Mouse (Mus musculus) left cerebral cortex, adult 18-20 months (tissue): ENCODE data around the gene Sectm1b. TPM values are rescaled to one million over a fixed set of nuclear protein-coding genes. Genes with fewer than 3 reads are reported as not detected.
"Not testable (repeated sequence)": the region's sequence is repeated elsewhere in the genome, so short reads cannot be mapped to it uniquely, and the experiment has no call there.

ENCODE experiments used
- DNase-seq, 2 experiments: peaks; one replicate each; pipeline ENCODE4 v3.0.0; 2021 to 2022; ENCODE audit warnings: low spot score in 2 of 2, mixed read lengths in 1 of 2
- total RNA-seq, 2 experiments: library from RNA; stranded (reverse); gene quantifications; 2 replicates each; pipeline ENCODE4 v1.2.3; 2021

The Sectm1b gene
- total RNA-seq, 2 experiments from 2014 or later, result not detected

GRCm38 (mm10) chr11:121075655-121076054 lies 12.3 kb upstream of the Sectm1b start:
- no peak for DNase-seq

- not testable (repeated sequence) for DNase-seq
Observed at GRCm38 (mm10) chr11:121069662-121070061, 6.3 kb upstream of the Sectm1b start.

GRCm38 (mm10) chr11:121067895-121068294 lies 4.5 kb upstream of the Sectm1b start:
- no peak for DNase-seq

GRCm38 (mm10) chr11:121064197-121064596 lies 828 bp upstream of the Sectm1b start:
- no peak for DNase-seq

- no peak for DNase-seq
Observed at GRCm38 (mm10) chr11:121061615-121062014, 1.8 kb downstream of the Sectm1b start.

- DNase-seq, result not testable (repeated sequence)
Observed at GRCm38 (mm10) chr11:121060401-121061067, 2.8 kb downstream of the Sectm1b start.

- DNase-seq, result no peak
Observed at GRCm38 (mm10) chr11:121059471-121059870, 3.9 kb downstream of the Sectm1b start.

GRCm38 (mm10) chr11:121058956-121059355 lies 4.4 kb downstream of the Sectm1b start:
- no peak for DNase-seq

- DNase-seq, result no peak
Observed at GRCm38 (mm10) chr11:121058122-121058521, 5.2 kb downstream of the Sectm1b start.

- no peak for DNase-seq
Observed at GRCm38 (mm10) chr11:121056536-121057236, 6.7 kb downstream of the Sectm1b start.

GRCm38 (mm10) chr11:121053536-121053935 lies 9.8 kb downstream of the Sectm1b start:
- DNase-seq, result peak; percentile 77 to 79

- DNase-seq, result no peak
Observed at GRCm38 (mm10) chr11:121052387-121052786, 11.0 kb downstream of the Sectm1b start.

- DNase-seq, result no peak
Observed at GRCm38 (mm10) chr11:121051793-121052192, 11.6 kb downstream of the Sectm1b start.

- no peak for DNase-seq
Observed at GRCm38 (mm10) chr11:121049840-121050239, 13.5 kb downstream of the Sectm1b start.

- DNase-seq, result peak in 1 of 2 experiments; percentile 42
Observed at GRCm38 (mm10) chr11:121047826-121048399, 15.5 kb downstream of the Sectm1b start.

GRCm38 (mm10) chr11:121045286-121045685 lies 18.1 kb downstream of the Sectm1b start:
- DNase-seq, result no peak

GRCm38 (mm10) chr11:121043025-121043424 lies 20.3 kb downstream of the Sectm1b start:
- not testable (repeated sequence) for DNase-seq

- no peak for DNase-seq
Observed at GRCm38 (mm10) chr11:121042480-121042879, 20.9 kb downstream of the Sectm1b start.

- no peak for DNase-seq
Observed at GRCm38 (mm10) chr11:121041636-121042035, 21.7 kb downstream of the Sectm1b start.

GRCm38 (mm10) chr11:121041212-121041611 lies 22.2 kb downstream of the Sectm1b start:
- peak; percentile 88 to 93 for DNase-seq

GRCm38 (mm10) chr11:121039302-121039701 lies 24.1 kb downstream of the Sectm1b start, which contains the start of gene Cd7:
Gene Cd7, minus strand, starts transcription at chr11:121039418.
- DNase-seq, result peak in 1 of 2 experiments; percentile 17
